Mouse (Mus musculus): ENCODE results near the gene Rassf5. TPM values are rescaled to one million over a fixed set of nuclear protein-coding genes. Genes with fewer than 3 reads are reported as not detected.

Gene Rassf5
- polyA plus RNA-seq (2015; fragmentation: Nextera tagmentation; extraction: Ambion mirVana): 7.7 and 8.0 TPM in 2 replicates

GRCm38 (mm10) chr1:131245089-131245856, at the start of gene Rassf5:
TSS of gene Rassf5 (minus strand) at chr1:131245258.
- H3K4me2 ChIP-seq (ENCODE audit: low read depth, low read length): peak within 1 kb of the TSS; percentile 94
- TF ChIP-seq EP300 (IDR thresholded peaks at IDR 0.05; ENCODE audit: low read depth) (no peak), CTCF (IDR thresholded peaks at IDR 0.05; ENCODE audit: low read depth) (no peak)
- H3K9me3 ChIP-seq (ENCODE audit: low read length): no peaks in the 10 kb centered on the region
- peak; percentile 84 for ATAC-seq
- H3K9ac ChIP-seq (replicated peaks): peak within 1 kb of the TSS; percentile 65
- H3K27ac ChIP-seq (ENCODE audit: low read depth): peak within 1 kb of the TSS; percentile 29; the same call in 1 of the 2 replicates
- 1% methylated on average over 40 of the region's 60 CpGs for WGBS (ENCODE audit: insufficient replicate concordance)
- H3K4me1 ChIP-seq (ENCODE audit: insufficient read depth): peaks cover 22% of the 10 kb centered on the region
- peaks cover 27% of the 10 kb centered on the region for H3K27me3 ChIP-seq (ENCODE audit: insufficient read depth, low read length)
- H3K4me3 ChIP-seq (ENCODE audit: low read depth, low read length): peak within 1 kb of the TSS; percentile 64
- H3K36me3 ChIP-seq (replicated peaks; ENCODE audit: insufficient read depth, low read length): no peaks in the 10 kb centered on the region
- peak; percentile 77 for DNase-seq

- TF ChIP-seq CTCF (IDR thresholded peaks at IDR 0.05; ENCODE audit: low read depth) (no peak), EP300 (IDR thresholded peaks at IDR 0.05; ENCODE audit: low read depth) (no peak)
- ATAC-seq (no peak), DNase-seq (no peak)
- H3K27me3 ChIP-seq (ENCODE audit: insufficient read depth, low read length): no peaks in the 10 kb centered on the region
- no peak overlapping the region for H3K4me3 ChIP-seq (ENCODE audit: low read depth, low read length)
- no peak overlapping the region for H3K9ac ChIP-seq (replicated peaks)
- no peaks in the 10 kb centered on the region for H3K4me1 ChIP-seq (ENCODE audit: insufficient read depth)
- H3K27ac ChIP-seq (ENCODE audit: low read depth): no peak overlapping the region
- H3K36me3 ChIP-seq (replicated peaks; ENCODE audit: insufficient read depth, low read length): peaks cover 15% of the 10 kb centered on the region
- 88% methylated on average over 2 of the region's 2 CpGs for WGBS (ENCODE audit: insufficient replicate concordance)
- no peaks in the 10 kb centered on the region for H3K9me3 ChIP-seq (ENCODE audit: low read length)
- H3K4me2 ChIP-seq (ENCODE audit: low read depth, low read length): no peak overlapping the region
Measured at GRCm38 (mm10) chr1:131293922-131294250, 48.8 kb upstream of the Rassf5 start.

GRCm38 (mm10) chr1:131293221-131293921, 48.3 kb upstream of the Rassf5 start:
- Histone ChIP-seq H3K4me3 (ENCODE audit: low read depth, low read length) (no peak overlapping the region), H3K4me2 (ENCODE audit: low read depth, low read length) (no peak overlapping the region), H3K4me1 (ENCODE audit: insufficient read depth) (no peaks in the 10 kb centered on the region), H3K27me3 (ENCODE audit: insufficient read depth, low read length) (no peaks in the 10 kb centered on the region), H3K9me3 (ENCODE audit: low read length) (no peaks in the 10 kb centered on the region), H3K27ac (ENCODE audit: low read depth) (no peak overlapping the region), H3K36me3 (replicated peaks; ENCODE audit: insufficient read depth, low read length) (peaks cover 15% of the 10 kb centered on the region), H3K9ac (replicated peaks) (no peak overlapping the region)
- DNase-seq (no peak), ATAC-seq (no peak)
- TF ChIP-seq CTCF (IDR thresholded peaks at IDR 0.05; ENCODE audit: low read depth) (no peak), EP300 (IDR thresholded peaks at IDR 0.05; ENCODE audit: low read depth) (no peak)
- 82% methylated on average over 4 of the region's 4 CpGs for WGBS (ENCODE audit: insufficient replicate concordance)

GRCm38 (mm10) chr1:131290648-131291047, 45.6 kb upstream of the Rassf5 start:
- Histone ChIP-seq H3K9me3 (ENCODE audit: low read length) (no peaks in the 10 kb centered on the region), H3K27ac (ENCODE audit: low read depth) (no peak overlapping the region), H3K4me1 (ENCODE audit: insufficient read depth) (peaks cover 12% of the 10 kb centered on the region), H3K4me3 (ENCODE audit: low read depth, low read length) (no peak overlapping the region), H3K4me2 (ENCODE audit: low read depth, low read length) (no peak overlapping the region), H3K36me3 (replicated peaks; ENCODE audit: insufficient read depth, low read length) (peaks cover 9% of the 10 kb centered on the region), H3K27me3 (ENCODE audit: insufficient read depth, low read length) (no peaks in the 10 kb centered on the region), H3K9ac (replicated peaks) (no peak overlapping the region)
- 43% methylated on average over 2 of the region's 2 CpGs for WGBS (ENCODE audit: insufficient replicate concordance)
- peak; percentile 81 for TF ChIP-seq CTCF (IDR thresholded peaks at IDR 0.05; ENCODE audit: low read depth)
- no peak for TF ChIP-seq EP300 (IDR thresholded peaks at IDR 0.05; ENCODE audit: low read depth)
- ATAC-seq (peak; percentile 16; the same call in 1 of the 2 replicates), DNase-seq (peak; percentile 69)

- no peak for TF ChIP-seq EP300 (IDR thresholded peaks at IDR 0.05; ENCODE audit: low read depth)
- TF ChIP-seq CTCF (IDR thresholded peaks at IDR 0.05; ENCODE audit: low read depth): no peak
- ATAC-seq: no peak
Measured at GRCm38 (mm10) chr1:131288938-131289337, 43.9 kb upstream of the Rassf5 start.

GRCm38 (mm10) chr1:131287267-131287666, 42.2 kb upstream of the Rassf5 start:
- peaks cover 17% of the 10 kb centered on the region for H3K4me1 ChIP-seq (ENCODE audit: insufficient read depth)
- no peak overlapping the region for H3K4me2 ChIP-seq (ENCODE audit: low read depth, low read length)
- no peak for TF ChIP-seq EP300 (IDR thresholded peaks at IDR 0.05; ENCODE audit: low read depth)
- TF ChIP-seq CTCF (IDR thresholded peaks at IDR 0.05; ENCODE audit: low read depth): no peak
- no peak overlapping the region for H3K4me3 ChIP-seq (ENCODE audit: low read depth, low read length)
- ATAC-seq (no peak), DNase-seq (no peak)
- peak overlapping the region; percentile 22; the same call in 1 of the 2 replicates for H3K27ac ChIP-seq (ENCODE audit: low read depth)
- no peak overlapping the region for H3K9ac ChIP-seq (replicated peaks)
- no peaks in the 10 kb centered on the region for H3K9me3 ChIP-seq (ENCODE audit: low read length)
- no peaks in the 10 kb centered on the region for H3K27me3 ChIP-seq (ENCODE audit: insufficient read depth, low read length)
- peaks cover 3% of the 10 kb centered on the region; the same call in 1 of the 2 replicates for H3K36me3 ChIP-seq (replicated peaks; ENCODE audit: insufficient read depth, low read length)
- WGBS (ENCODE audit: insufficient replicate concordance): 67% methylated on average over 2 of the region's 2 CpGs

More at GRCm38 (mm10) chr1:131288938-131289337, 43.9 kb upstream of the Rassf5 start:
- Histone ChIP-seq H3K4me1 (ENCODE audit: insufficient read depth) (peaks cover 15% of the 10 kb centered on the region), H3K27me3 (ENCODE audit: insufficient read depth, low read length) (no peaks in the 10 kb centered on the region), H3K4me3 (ENCODE audit: low read depth, low read length) (no peak overlapping the region), H3K4me2 (ENCODE audit: low read depth, low read length) (no peak overlapping the region), H3K9ac (replicated peaks) (no peak overlapping the region), H3K9me3 (ENCODE audit: low read length) (no peaks in the 10 kb centered on the region), H3K27ac (ENCODE audit: low read depth) (no peak overlapping the region), H3K36me3 (replicated peaks; ENCODE audit: insufficient read depth, low read length) (peaks cover 3% of the 10 kb centered on the region; the same call in 1 of the 2 replicates)
- WGBS (ENCODE audit: insufficient replicate concordance): 67% methylated on average over 6 of the region's 6 CpGs
- no peak for DNase-seq
